Mouse (Mus musculus): Measurements from ENCODE around the gene Celsr2. TPM values are rescaled to one million over a fixed set of nuclear protein-coding genes. Genes with fewer than 3 reads are reported as not detected.

Gene Celsr2
- polyA plus RNA-seq, 1 experiment from 2014 or later = 20.1 TPM

- 0 out of 2 replicates have a peak, but pooled peaks cover 13% of the 10 kb centered on the region for H3K9me3 ChIP-seq (replicated peaks)
- H3K36me3 ChIP-seq = peaks cover 25% of the 10 kb centered on the region
- H3K4me1 ChIP-seq = peaks cover 41% of the 10 kb centered on the region
- no peak overlapping the region; the same call in 1 of the 2 replicates for H3K27ac ChIP-seq (replicated peaks)
- H3K27me3 ChIP-seq = peaks cover 2% of the 10 kb centered on the region; the same call in 1 of the 2 replicates
- H3K9ac ChIP-seq = peak overlapping the region; percentile 21; the same call in 1 of the 2 replicates
- peak overlapping the region; percentile 22 for H3K4me3 ChIP-seq (replicated peaks)
- no peak for ATAC-seq (ENCODE audit: insufficient number of reproducible peaks, low FRiP score, low TSS enrichment, low read depth)
- 38% methylated on average over 5 of the region's 5 CpGs for WGBS
- peak overlapping the region; percentile 41 for H3K4me2 ChIP-seq (replicated peaks)
Measured at GRCm38 (mm10) chr3:108411026-108411753, 4.2 kb downstream of the Celsr2 start.

- peak overlapping the region; percentile 41; the same call in 1 of the 2 replicates for H3K4me2 ChIP-seq (replicated peaks)
- no peaks in the 10 kb centered on the region for H3K27me3 ChIP-seq
- H3K36me3 ChIP-seq = peaks cover 25% of the 10 kb centered on the region
- peaks cover 44% of the 10 kb centered on the region for H3K4me1 ChIP-seq
- H3K9ac ChIP-seq = no peak overlapping the region
- H3K27ac ChIP-seq (replicated peaks) = no peak overlapping the region
- 0 out of 2 replicates have a peak overlapping the region, but pooled peaks have one; percentile 1 for H3K4me3 ChIP-seq (replicated peaks)
- 21% methylated on average over 5 of the region's 5 CpGs for WGBS
- H3K9me3 ChIP-seq (replicated peaks) = 0 out of 2 replicates have a peak, but pooled peaks cover 13% of the 10 kb centered on the region
- ATAC-seq (ENCODE audit: insufficient number of reproducible peaks, low FRiP score, low TSS enrichment, low read depth) = no peak
Measured at GRCm38 (mm10) chr3:108410359-108410714, 5.0 kb downstream of the Celsr2 start.

GRCm38 (mm10) chr3:108409656-108410358, 5.5 kb downstream of the Celsr2 start:
- 0 out of 2 replicates have a peak, but pooled peaks cover 13% of the 10 kb centered on the region for H3K9me3 ChIP-seq (replicated peaks)
- H3K27me3 ChIP-seq = no peaks in the 10 kb centered on the region
- peaks cover 38% of the 10 kb centered on the region for H3K4me1 ChIP-seq
- WGBS = 57% methylated on average over 8 of the region's 8 CpGs
- ATAC-seq (ENCODE audit: insufficient number of reproducible peaks, low FRiP score, low TSS enrichment, low read depth) = no peak
- no peak overlapping the region for H3K9ac ChIP-seq
- peak overlapping the region; percentile 41; the same call in 1 of the 2 replicates for H3K4me2 ChIP-seq (replicated peaks)
- H3K36me3 ChIP-seq = peaks cover 25% of the 10 kb centered on the region
- no peak overlapping the region for H3K4me3 ChIP-seq (replicated peaks)
- H3K27ac ChIP-seq (replicated peaks) = no peak overlapping the region

- Histone ChIP-seq H3K9me3 (replicated peaks) (0 out of 2 replicates have a peak, but pooled peaks cover 7% of the 10 kb centered on the region), H3K9ac (no peak overlapping the region), H3K4me1 (peaks cover 34% of the 10 kb centered on the region), H3K4me2 (replicated peaks) (no peak overlapping the region), H3K4me3 (replicated peaks) (no peak overlapping the region), H3K27ac (replicated peaks) (no peak overlapping the region), H3K27me3 (no peaks in the 10 kb centered on the region), H3K36me3 (peaks cover 19% of the 10 kb centered on the region)
- WGBS = 83% methylated on average over 8 of the region's 8 CpGs
- ATAC-seq (ENCODE audit: insufficient number of reproducible peaks, low FRiP score, low TSS enrichment, low read depth) = no peak
Measured at GRCm38 (mm10) chr3:108408517-108409008, 6.8 kb downstream of the Celsr2 start.

- no peak overlapping the region for H3K27ac ChIP-seq (replicated peaks)
- H3K4me2 ChIP-seq (replicated peaks) = no peak overlapping the region
- no peak for ATAC-seq (ENCODE audit: insufficient number of reproducible peaks, low FRiP score, low TSS enrichment, low read depth)
Measured at GRCm38 (mm10) chr3:108406306-108406885, 9.0 kb downstream of the Celsr2 start.

GRCm38 (mm10) chr3:108405536-108406305, 9.6 kb downstream of the Celsr2 start:
- Histone ChIP-seq H3K27ac (replicated peaks) (peak overlapping the region; percentile 6; the same call in 1 of the 2 replicates), H3K4me1 (peaks cover 38% of the 10 kb centered on the region), H3K4me2 (replicated peaks) (no peak overlapping the region), H3K9ac (no peak overlapping the region), H3K36me3 (0 out of 2 replicates have a peak, but pooled peaks cover 8% of the 10 kb centered on the region), H3K27me3 (no peaks in the 10 kb centered on the region), H3K9me3 (replicated peaks) (no peaks in the 10 kb centered on the region), H3K4me3 (replicated peaks) (no peak overlapping the region)
- 38% methylated on average over 14 of the region's 14 CpGs for WGBS
- no peak for ATAC-seq (ENCODE audit: insufficient number of reproducible peaks, low FRiP score, low TSS enrichment, low read depth)

More at GRCm38 (mm10) chr3:108406306-108406885, 9.0 kb downstream of the Celsr2 start:
- H3K36me3 ChIP-seq = 0 out of 2 replicates have a peak, but pooled peaks cover 8% of the 10 kb centered on the region
- no peaks in the 10 kb centered on the region for H3K9me3 ChIP-seq (replicated peaks)
- no peak overlapping the region for H3K4me3 ChIP-seq (replicated peaks)
- H3K4me1 ChIP-seq = peaks cover 41% of the 10 kb centered on the region
- no peak overlapping the region for H3K9ac ChIP-seq
- H3K27me3 ChIP-seq = no peaks in the 10 kb centered on the region
- 78% methylated on average over 24 of the region's 24 CpGs for WGBS

- no peak overlapping the region for H3K4me2 ChIP-seq (replicated peaks)
- H3K4me3 ChIP-seq (replicated peaks) = no peak overlapping the region
- peak overlapping the region; percentile 55 for H3K27ac ChIP-seq (replicated peaks)
- H3K9ac ChIP-seq = no peak overlapping the region
- no peaks in the 10 kb centered on the region for H3K9me3 ChIP-seq (replicated peaks)
- no peak for ATAC-seq (ENCODE audit: insufficient number of reproducible peaks, low FRiP score, low TSS enrichment, low read depth)
- H3K4me1 ChIP-seq = peaks cover 28% of the 10 kb centered on the region
- H3K27me3 ChIP-seq = no peaks in the 10 kb centered on the region
- 77% methylated on average over 15 of the region's 15 CpGs for WGBS
- peaks cover 36% of the 10 kb centered on the region; the same call in 1 of the 2 replicates for H3K36me3 ChIP-seq
Measured at GRCm38 (mm10) chr3:108402528-108402920, 12.8 kb downstream of the Celsr2 start.

- H3K9me3 ChIP-seq (replicated peaks) = no peaks in the 10 kb centered on the region
- H3K36me3 ChIP-seq = peaks cover 39% of the 10 kb centered on the region
- peak overlapping the region; percentile 42 for H3K4me2 ChIP-seq (replicated peaks)
- WGBS = 28% methylated on average over 22 of the region's 22 CpGs
- H3K4me1 ChIP-seq = peaks cover 28% of the 10 kb centered on the region
- peak overlapping the region; percentile 55 for H3K27ac ChIP-seq (replicated peaks)
- no peak overlapping the region for H3K9ac ChIP-seq
- no peaks in the 10 kb centered on the region for H3K27me3 ChIP-seq
- ATAC-seq (ENCODE audit: insufficient number of reproducible peaks, low FRiP score, low TSS enrichment, low read depth) = peak; percentile 87
- peak overlapping the region; percentile 25 for H3K4me3 ChIP-seq (replicated peaks)
Measured at GRCm38 (mm10) chr3:108401692-108402527, 13.4 kb downstream of the Celsr2 start.

- Histone ChIP-seq H3K27ac (replicated peaks) (no peak overlapping the region), H3K4me3 (replicated peaks) (no peak overlapping the region), H3K27me3 (no peaks in the 10 kb centered on the region), H3K4me1 (peaks cover 18% of the 10 kb centered on the region), H3K36me3 (peaks cover 50% of the 10 kb centered on the region), H3K9ac (no peak overlapping the region), H3K9me3 (replicated peaks) (no peaks in the 10 kb centered on the region), H3K4me2 (replicated peaks) (no peak overlapping the region)
- WGBS = 79% methylated on average over 5 of the region's 5 CpGs
- no peak for ATAC-seq (ENCODE audit: insufficient number of reproducible peaks, low FRiP score, low TSS enrichment, low read depth)
Measured at GRCm38 (mm10) chr3:108400442-108400841, 14.9 kb downstream of the Celsr2 start.

GRCm38 (mm10) chr3:108398281-108398680, 17.1 kb downstream of the Celsr2 start:
- Histone ChIP-seq H3K4me1 (peaks cover 18% of the 10 kb centered on the region), H3K9ac (no peak overlapping the region)

More at GRCm38 (mm10) chr3:108398281-108398680, 17.1 kb downstream of the Celsr2 start:
- H3K9me3 ChIP-seq (replicated peaks) = no peaks in the 10 kb centered on the region
- no peak for ATAC-seq (ENCODE audit: insufficient number of reproducible peaks, low FRiP score, low TSS enrichment, low read depth)
- no peak overlapping the region for H3K4me2 ChIP-seq (replicated peaks)
- H3K27me3 ChIP-seq = no peaks in the 10 kb centered on the region
- no peak overlapping the region for H3K27ac ChIP-seq (replicated peaks)
- no peak overlapping the region for H3K4me3 ChIP-seq (replicated peaks)
- peaks cover 57% of the 10 kb centered on the region for H3K36me3 ChIP-seq
- 85% methylated on average over 9 of the region's 9 CpGs for WGBS

Measured in embryonic facial prominence, embryonic 15.5 days (tissue).